Mouse (Mus musculus) frontal cortex, postnatal 25 days (tissue): ENCODE measurements around the gene Pxmp4.

Experiments
- DNase-seq, 2 experiments: peaks; one replicate each; pipeline ENCODE4 v3.0.0; 2022; ENCODE audit warnings: low spot score in 2 of 2

Pxmp4 gene

GRCm38 (mm10) chr2:154548688-154549087 lies 54.8 kb downstream of the Pxmp4 start:
- no peak for DNase-seq

GRCm38 (mm10) chr2:154546711-154547110 lies 56.8 kb downstream of the Pxmp4 start, which contains the start of gene 1700003F12Rik:
Gene 1700003F12Rik, plus strand, starts transcription at chr2:154547085.
- DNase-seq = no peak

GRCm38 (mm10) chr2:154543567-154544347 lies 59.8 kb downstream of the Pxmp4 start:
- DNase-seq = no peak

- DNase-seq = no peak
These were observed 61.9 kb downstream of the Pxmp4 start for GRCm38 (mm10) chr2:154541630-154542029.

GRCm38 (mm10) chr2:154539720-154540119 lies 63.8 kb downstream of the Pxmp4 start:
- DNase-seq = no peak

GRCm38 (mm10) chr2:154538710-154539109 lies 64.8 kb downstream of the Pxmp4 start:
- DNase-seq = no peak

GRCm38 (mm10) chr2:154538310-154538709 lies 65.2 kb downstream of the Pxmp4 start:
- no peak for DNase-seq
